Mouse (Mus musculus) ovary, postnatal 10 days (tissue): ENCODE measurements at regions not wholly inside any gene's neighbourhood (a gene's known extent, or its start where the extent isn't known, plus 50 kb on each side); places are given as distances from the start of the nearest gene placed in this dataset.

Source experiments
- DNase-seq: peaks from one replicate; pipeline ENCODE4 v3.0.0; 2022; ENCODE audit warnings: low spot score

- DNase-seq: no peak
Measured at GRCm38 (mm10) chr6:58752496-58752895, 78.8 kb upstream of the Herc3 start.

- DNase-seq: no peak
Measured at GRCm38 (mm10) chr6:58756309-58757015, 74.8 kb upstream of the Herc3 start.

GRCm38 (mm10) chr6:58757339-58757738, 73.9 kb upstream of the Herc3 start:
- DNase-seq: no peak

- DNase-seq: peak; percentile 3
Measured at GRCm38 (mm10) chr6:58770654-58771218, 60.5 kb upstream of the Herc3 start.

GRCm38 (mm10) chr6:58772014-58772413, 59.3 kb upstream of the Herc3 start:
- DNase-seq: no peak
